Mouse (Mus musculus) spleen, adult 2 months (tissue): ENCODE measurements at regions not wholly inside any gene's neighbourhood (a gene's known extent, or its start where the extent isn't known, plus 50 kb on each side); places are given as distances from the start of the nearest gene placed in this dataset.

Source experiments
- DNase-seq, 2 experiments: peaks; one replicate each; pipeline versions ENCODE4 v3.0.0 to v3.0.0-alpha.2; 2012 to 2021; ENCODE audit warnings: low spot score in 2 of 2, low read depth in 1 of 2
- H3K27ac ChIP-seq: fragments of 200-500 bp; 2 replicates; pipeline ENCODE4 v1.5.1; 2012; ENCODE audit warnings: low read length, inconsistent platforms; ENCODE audit not compliant: insufficient read depth
- H3K27me3 ChIP-seq: fragments of 200-500 bp; 2 replicates; pipeline ENCODE4 v1.6.1; 2012; ENCODE audit warnings: mild to moderate bottlenecking, moderate library complexity, low read length, inconsistent platforms; ENCODE audit not compliant: control insufficient read depth, insufficient read depth
- H3K36me3 ChIP-seq: fragments of 200-500 bp; 2 replicates; pipeline ENCODE4 v1.6.1; 2012; ENCODE audit warnings: mild to moderate bottlenecking, low read length, inconsistent platforms; ENCODE audit not compliant: control insufficient read depth, insufficient read depth
- H3K4me1 ChIP-seq: fragments of 200-500 bp; 2 replicates; pipeline ENCODE4 v1.6.1; 2011; ENCODE audit warnings: inconsistent platforms; ENCODE audit not compliant: control insufficient read depth, insufficient read depth, insufficient read length
- H3K4me3 ChIP-seq: fragments of 200-500 bp; 2 replicates; pipeline ENCODE4 v1.5.1; 2011; ENCODE audit warnings: mild to moderate bottlenecking, inconsistent platforms; ENCODE audit not compliant: insufficient read depth, insufficient read length; ENCODE audit errors: extremely low read depth
- CTCF ChIP-seq: fragments of 200-500 bp; IDR thresholded peaks from 2 replicates; pipeline ENCODE4 v1.5.1; 2011; ENCODE audit warnings: mild to moderate bottlenecking, inconsistent platforms; ENCODE audit not compliant: insufficient read depth, insufficient read length, insufficient replicate concordance; ENCODE audit errors: extremely low read depth
- POLR2A ChIP-seq: fragments of 200-500 bp; IDR thresholded peaks from 2 replicates; pipeline ENCODE4 v1.6.1; 2011; ENCODE audit warnings: low read depth, low read length, inconsistent platforms
- WGBS: fragments of 180-500 bp; shearing (Covaris S2); methylation state at CpG from one replicate; pipeline ENCODE4 v1.1.7; 2018; 5-methylcytosine and 5-hydroxymethylcytosine counted together

DNA sequence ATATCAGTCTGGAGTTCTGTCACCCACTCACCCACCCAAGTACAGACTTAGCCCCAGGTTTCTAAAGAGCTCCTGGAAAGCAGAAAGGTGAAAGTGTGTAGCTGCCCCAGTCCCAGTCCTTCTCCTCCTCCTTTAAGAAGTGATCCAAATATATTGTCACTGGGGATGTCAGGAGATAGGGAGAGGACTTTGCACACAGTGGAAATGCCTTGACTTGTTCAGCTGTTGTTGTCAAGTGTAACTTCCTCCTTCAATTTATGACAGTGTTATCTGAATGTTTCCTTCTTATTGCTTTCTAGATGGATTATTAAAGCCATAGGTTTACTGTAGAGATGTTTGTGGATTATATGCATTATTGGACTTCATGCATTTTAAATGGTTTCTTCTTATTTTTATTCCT is 119.0 kb upstream of the Nt5e start:
- TF ChIP-seq CTCF (no peak), POLR2A (no peak)
- no peak for DNase-seq
- H3K27me3 ChIP-seq: no peaks in the 10 kb centered on the region

DNA sequence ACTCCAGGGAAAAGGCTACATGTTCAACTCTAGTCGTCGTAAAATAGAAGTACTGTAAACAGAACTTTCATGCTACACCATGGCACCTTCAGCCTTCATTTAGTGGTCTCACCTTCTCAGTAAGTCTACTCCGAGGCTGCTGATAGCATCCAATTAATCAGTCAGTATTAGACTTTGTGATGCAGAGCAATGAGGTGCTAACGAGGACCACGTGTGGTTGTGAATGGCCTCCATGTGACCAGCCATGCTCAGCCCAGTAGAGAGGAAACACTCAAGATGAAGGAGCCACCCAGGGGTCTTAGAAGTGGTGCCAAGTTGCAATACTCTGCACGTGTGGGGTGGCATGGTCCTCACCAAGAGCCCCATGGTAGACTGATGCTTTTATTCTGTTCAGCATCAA is 112.2 kb upstream of the Nt5e start:
- no peak overlapping the region for H3K27ac ChIP-seq
- 67% methylated on average over 6 of the region's 6 CpGs for WGBS
- no peaks in the 10 kb centered on the region for H3K36me3 ChIP-seq
- no peaks in the 10 kb centered on the region for H3K27me3 ChIP-seq
- TF ChIP-seq POLR2A: no peak
- TF ChIP-seq CTCF: no peak
- H3K4me1 ChIP-seq: no peaks in the 10 kb centered on the region
- DNase-seq: no peak
- no peak overlapping the region for H3K4me3 ChIP-seq

More for the DNA sequence above, 119.0 kb upstream of the Nt5e start:
- no peak overlapping the region for H3K4me3 ChIP-seq
- no peaks in the 10 kb centered on the region for H3K36me3 ChIP-seq
- H3K4me1 ChIP-seq: no peaks in the 10 kb centered on the region
- H3K27ac ChIP-seq: no peak overlapping the region

DNA sequence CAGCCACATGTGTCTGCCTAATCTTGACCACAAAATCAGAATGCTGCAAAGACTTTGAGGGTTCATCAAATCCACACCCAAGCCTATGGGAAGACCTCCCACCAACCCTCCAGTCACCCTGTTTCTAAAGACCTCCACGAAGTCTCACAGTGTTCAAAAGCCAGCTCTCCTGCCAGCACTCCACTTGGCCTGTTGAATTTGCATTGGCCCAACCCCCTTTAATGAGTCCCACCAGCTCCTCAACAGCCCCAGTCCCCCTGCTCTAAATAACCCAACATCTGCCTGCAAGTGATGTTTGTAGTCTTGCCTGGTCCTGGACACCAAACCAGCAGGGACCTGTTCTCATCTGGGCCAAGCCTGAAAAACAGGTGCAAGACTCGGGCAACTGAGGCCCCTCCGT is 106.6 kb upstream of the Nt5e start:
- Histone ChIP-seq H3K4me3 (no peak overlapping the region), H3K4me1 (no peaks in the 10 kb centered on the region), H3K36me3 (no peaks in the 10 kb centered on the region), H3K27ac (no peak overlapping the region), H3K27me3 (no peaks in the 10 kb centered on the region)
- TF ChIP-seq POLR2A (no peak), CTCF (no peak)
- WGBS: 76% methylated on average over 3 of the region's 3 CpGs
- DNase-seq: no peak

DNA sequence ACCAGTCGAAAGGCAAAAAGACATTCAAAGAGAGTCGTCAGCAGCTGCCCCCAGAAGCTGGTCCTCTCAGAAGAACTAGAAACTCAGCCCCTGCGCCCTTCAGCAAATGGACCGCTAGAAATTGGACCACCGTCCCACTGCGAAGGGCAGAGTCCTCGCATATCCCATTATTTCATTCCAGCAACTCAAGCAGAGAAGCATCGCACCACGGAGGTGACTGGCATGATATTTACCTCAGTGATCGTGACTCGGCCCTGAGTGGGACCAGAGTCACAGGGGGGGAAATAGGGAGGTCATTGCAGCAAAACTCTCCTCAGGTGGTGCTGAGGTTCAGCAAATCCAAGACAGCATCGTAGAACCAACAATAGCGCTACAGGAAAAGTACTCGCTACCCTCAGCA is 105.7 kb upstream of the Nt5e start:
- no peak for DNase-seq
- Histone ChIP-seq H3K27me3 (no peaks in the 10 kb centered on the region), H3K27ac (no peak overlapping the region), H3K4me1 (no peaks in the 10 kb centered on the region), H3K36me3 (no peaks in the 10 kb centered on the region), H3K4me3 (no peak overlapping the region)
- WGBS: 84% methylated on average over 14 of the region's 14 CpGs
- no peak for TF ChIP-seq POLR2A
- no peak for TF ChIP-seq CTCF

DNA sequence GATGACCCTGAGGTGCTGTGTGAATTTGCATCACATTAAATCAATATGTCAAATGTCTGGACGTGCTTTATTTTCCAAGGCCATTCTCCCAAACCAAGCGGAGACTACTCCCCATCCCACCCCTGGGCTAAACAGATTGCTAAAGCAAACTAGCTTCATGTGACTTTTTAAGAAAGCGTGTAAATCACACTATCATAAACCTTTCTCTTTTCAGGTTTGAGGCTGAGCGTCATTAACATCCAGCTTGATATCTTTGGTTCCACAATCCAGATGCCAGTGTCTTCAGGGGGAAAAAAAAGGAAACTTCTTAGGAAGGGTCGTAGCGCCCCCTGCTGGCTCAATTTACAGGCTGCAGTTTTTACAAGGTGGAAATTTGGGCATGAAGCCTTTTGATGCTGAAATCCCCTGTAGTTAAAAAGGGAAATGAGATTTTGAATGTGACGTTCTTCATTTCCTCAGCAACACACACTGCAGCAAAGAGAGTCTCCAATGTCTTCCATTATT is 105.1 kb upstream of the Nt5e start:
- TF ChIP-seq CTCF: no peak
- TF ChIP-seq POLR2A: no peak
- no peak for DNase-seq
- Histone ChIP-seq H3K4me3 (no peak overlapping the region), H3K4me1 (no peaks in the 10 kb centered on the region), H3K27me3 (no peaks in the 10 kb centered on the region), H3K27ac (no peak overlapping the region), H3K36me3 (no peaks in the 10 kb centered on the region)
- WGBS: 29% methylated on average over 7 of the region's 7 CpGs

DNA sequence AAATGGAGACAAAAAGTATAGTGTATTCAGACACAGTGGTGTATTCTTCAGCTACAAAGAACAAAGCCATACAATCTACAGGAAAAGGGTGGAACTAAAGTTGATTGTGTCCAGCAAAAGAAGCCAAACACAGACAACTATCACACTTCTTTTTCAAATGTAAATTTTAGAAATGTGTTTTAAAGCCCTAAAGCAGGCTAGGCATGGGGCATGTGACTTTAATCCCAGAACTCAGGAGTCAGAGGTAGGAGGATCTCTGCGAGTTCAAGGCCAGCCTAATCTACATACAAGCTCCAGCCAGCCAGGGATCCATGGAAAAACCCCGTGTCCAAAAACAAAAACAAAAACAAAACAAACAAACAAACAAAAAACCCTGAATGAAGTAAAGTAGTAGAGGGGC is 89.9 kb upstream of the Nt5e start:
- no peak for DNase-seq
- WGBS: 76% methylated on average over 2 of the region's 2 CpGs
- TF ChIP-seq CTCF: no peak
- H3K36me3 ChIP-seq: no peaks in the 10 kb centered on the region
- H3K27me3 ChIP-seq: no peaks in the 10 kb centered on the region
- no peaks in the 10 kb centered on the region for H3K4me1 ChIP-seq
- H3K4me3 ChIP-seq: no peak overlapping the region
- no peak overlapping the region for H3K27ac ChIP-seq

DNA sequence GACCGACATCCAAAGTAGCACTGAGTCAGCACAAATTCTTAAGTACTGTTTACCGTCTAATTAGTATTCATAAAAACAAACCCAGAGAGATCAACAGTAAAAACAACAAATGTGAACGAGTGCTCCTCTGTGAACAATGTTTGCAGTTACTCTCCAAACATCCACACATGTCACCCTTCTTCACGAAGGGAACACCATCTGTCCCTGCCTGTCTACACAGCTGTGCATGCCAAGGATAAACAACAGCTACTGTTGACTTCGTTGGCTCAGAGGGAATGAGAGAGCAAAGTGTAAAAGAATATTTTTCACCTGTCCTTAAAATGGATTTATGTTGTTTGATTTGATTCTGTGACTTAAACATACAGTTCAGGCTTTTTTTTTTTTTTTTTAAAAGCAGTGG is 88.7 kb upstream of the Nt5e start:
- WGBS: 80% methylated on average over 5 of the region's 5 CpGs
- H3K36me3 ChIP-seq: no peaks in the 10 kb centered on the region
- DNase-seq: no peak
- TF ChIP-seq CTCF (no peak), POLR2A (no peak)
- H3K27ac ChIP-seq: no peak overlapping the region
- H3K4me3 ChIP-seq: no peak overlapping the region
- no peaks in the 10 kb centered on the region for H3K4me1 ChIP-seq
- H3K27me3 ChIP-seq: no peaks in the 10 kb centered on the region
